Mouse (Mus musculus) heart, postnatal 0 days (tissue): ENCODE data around the gene Picalm.

Source experiments
- CTCF ChIP-seq: IDR thresholded peaks from 2 replicates; pipeline ENCODE4 v1.5.1; 2016; ENCODE audit warnings: antibody characterized with exemption, control low read depth, low read depth
- EP300 ChIP-seq: IDR thresholded peaks from 2 replicates; pipeline ENCODE4 v1.6.1; 2016; ENCODE audit warnings: antibody characterized with exemption, low read depth

DNA sequence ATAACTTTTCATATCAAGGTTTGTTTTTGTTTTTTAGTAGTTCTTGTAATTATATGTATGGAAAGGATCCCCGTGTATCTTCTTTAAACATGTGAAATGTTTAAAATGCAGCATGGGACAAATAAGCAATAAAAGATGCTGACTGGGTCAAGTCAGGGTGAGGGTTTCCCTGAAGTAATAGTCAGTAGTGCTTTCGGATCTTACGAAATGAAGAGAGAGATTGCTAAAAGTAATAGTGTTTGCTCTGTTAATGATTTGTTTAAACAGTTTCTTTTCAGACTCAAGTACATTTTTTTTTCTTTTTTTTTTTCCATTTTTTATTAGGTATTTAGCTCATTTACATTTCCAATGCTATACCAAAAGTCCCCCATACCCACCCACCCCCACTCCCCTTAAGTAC is 10.3 kb downstream of the Picalm start:
- TF ChIP-seq CTCF (no peak), EP300 (no peak)
